Mouse (Mus musculus): ENCODE measurements around the gene Mustn1. TPM values are rescaled to one million over a fixed set of nuclear protein-coding genes. Genes with fewer than 3 reads are reported as not detected.

The Mustn1 gene
- polyA plus RNA-seq (2015; fragmentation: Nextera tagmentation; extraction: Ambion mirVana) = 1.7 and 2.3 TPM in 2 replicates

DNA sequence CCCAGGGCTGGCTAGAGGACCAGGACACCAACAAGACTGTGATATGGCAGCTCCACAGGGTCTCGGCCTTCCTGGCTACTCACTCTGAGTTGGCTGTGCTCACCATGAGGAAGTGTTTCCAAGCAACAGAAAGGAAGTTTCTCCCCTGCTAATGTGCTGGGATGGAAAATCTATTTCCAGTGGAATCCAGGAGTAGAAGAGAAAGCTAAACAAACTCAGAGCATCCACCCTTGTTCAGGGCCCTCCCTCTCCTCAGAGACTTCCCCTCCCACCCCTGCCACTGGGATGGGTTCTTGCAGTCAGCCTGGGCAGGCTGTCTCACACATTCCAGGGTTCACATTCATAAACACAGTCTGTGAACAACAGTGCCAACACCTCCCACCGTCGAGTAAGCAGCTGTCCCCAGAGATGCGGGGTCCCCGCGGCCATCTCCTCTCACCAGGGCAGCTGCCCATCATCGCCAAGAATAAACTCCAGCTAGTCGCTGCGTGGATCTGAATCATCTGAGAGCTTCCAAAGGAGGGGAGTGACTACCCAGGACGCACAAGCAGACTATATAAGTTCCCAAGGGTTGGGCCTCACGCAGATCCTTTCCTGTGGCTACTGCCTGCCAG, at the start of gene Mustn1:
Gene Mustn1, plus strand, starts transcription at position 243 of the 614 bp plus-strand sequence.
- H3K36me3 ChIP-seq (ENCODE audit: control insufficient read depth, insufficient read depth) = no peaks in the 10 kb centered on the region
- no peak within 1 kb of the TSS for H3K4me2 ChIP-seq (ENCODE audit: low read depth, low read length)
- H3K4me1 ChIP-seq (ENCODE audit: control insufficient read depth, low read depth, low read length) = peaks cover 24% of the 10 kb centered on the region
- 68% methylated on average over 11 of the region's 11 CpGs for WGBS (ENCODE audit: insufficient replicate concordance)
- H3K9ac ChIP-seq (ENCODE audit: low read depth, low read length) = no peak within 1 kb of the TSS
- no peak within 1 kb of the TSS for H3K27ac ChIP-seq (ENCODE audit: low read length)
- H3K9me3 ChIP-seq (replicated peaks; ENCODE audit: control insufficient read depth, low read length) = no peaks in the 10 kb centered on the region
- no peak for ATAC-seq (ENCODE audit: low read depth)
- H3K27me3 ChIP-seq (ENCODE audit: control insufficient read depth, insufficient read depth, low read depth, low read length) = no peaks in the 10 kb centered on the region
- no peak within 1 kb of the TSS for H3K4me3 ChIP-seq (ENCODE audit: low read depth, low read length)

DNA sequence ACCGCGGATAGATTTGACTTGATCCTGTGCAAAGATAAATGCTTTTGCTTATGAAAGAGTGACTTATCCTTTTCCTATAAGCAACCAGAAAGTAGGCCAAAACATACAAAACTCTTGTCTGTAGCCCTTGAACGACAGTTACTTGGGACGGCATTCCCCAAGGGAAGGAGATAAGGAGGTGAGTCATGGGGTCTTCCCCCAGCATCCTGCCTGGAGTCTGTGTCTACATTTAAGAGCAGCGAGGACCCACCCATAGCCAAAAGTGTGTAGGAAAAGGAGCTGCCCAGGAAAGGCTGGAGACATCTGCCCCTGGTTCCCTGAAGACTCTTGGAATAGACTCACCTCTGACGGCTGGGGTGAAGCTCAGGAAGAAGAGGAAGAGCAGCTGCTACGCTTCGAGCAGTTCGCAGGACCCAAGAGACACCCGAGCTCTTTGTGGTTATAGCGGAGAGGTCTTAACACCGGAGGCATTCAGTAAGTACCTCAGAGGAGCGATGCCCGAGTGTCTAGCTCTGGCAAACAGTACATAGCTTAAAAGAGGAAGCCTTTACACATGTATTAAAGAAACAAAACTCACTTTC, 41.5 kb upstream of the Mustn1 start:
- H3K4me1 ChIP-seq (ENCODE audit: control insufficient read depth, low read depth, low read length) = no peaks in the 10 kb centered on the region
- H3K27ac ChIP-seq (ENCODE audit: low read length) = no peak overlapping the region
- H3K36me3 ChIP-seq (ENCODE audit: control insufficient read depth, insufficient read depth) = no peaks in the 10 kb centered on the region
- no peak overlapping the region for H3K4me2 ChIP-seq (ENCODE audit: low read depth, low read length)
- no peak overlapping the region for H3K9ac ChIP-seq (ENCODE audit: low read depth, low read length)
- no peak overlapping the region for H3K4me3 ChIP-seq (ENCODE audit: low read depth, low read length)
- no peaks in the 10 kb centered on the region for H3K9me3 ChIP-seq (replicated peaks; ENCODE audit: control insufficient read depth, low read length)
- no peaks in the 10 kb centered on the region for H3K27me3 ChIP-seq (ENCODE audit: control insufficient read depth, insufficient read depth, low read depth, low read length)
- WGBS (ENCODE audit: insufficient replicate concordance) = 68% methylated on average over 14 of the region's 14 CpGs
- ATAC-seq (ENCODE audit: low read depth) = no peak

DNA sequence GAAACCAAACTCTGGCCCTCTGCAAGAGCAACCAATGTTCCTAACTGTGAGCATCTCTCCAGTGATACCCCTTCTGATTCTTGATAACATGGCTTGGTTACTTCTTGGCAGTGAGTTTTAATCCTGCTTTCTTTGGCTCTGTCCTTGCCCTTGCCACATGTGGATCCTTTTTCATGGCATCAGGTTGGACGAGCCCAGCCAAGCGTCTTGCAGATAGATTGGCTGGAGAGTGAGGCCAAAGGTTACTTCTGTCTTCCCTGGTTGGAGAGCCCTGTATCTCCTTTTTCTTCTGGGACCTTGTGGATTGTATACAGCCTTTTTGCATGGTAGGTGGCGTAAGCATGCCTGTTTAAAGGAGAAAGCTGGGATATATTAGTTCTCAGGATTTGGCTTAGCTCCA, 35.3 kb upstream of the Mustn1 start:
- H3K27ac ChIP-seq (ENCODE audit: low read length) = no peak overlapping the region
- no peaks in the 10 kb centered on the region for H3K36me3 ChIP-seq (ENCODE audit: control insufficient read depth, insufficient read depth)
- H3K4me3 ChIP-seq (ENCODE audit: low read depth, low read length) = no peak overlapping the region
- H3K9ac ChIP-seq (ENCODE audit: low read depth, low read length) = no peak overlapping the region
- 59% methylated on average over 3 of the region's 3 CpGs for WGBS (ENCODE audit: insufficient replicate concordance)
- H3K4me2 ChIP-seq (ENCODE audit: low read depth, low read length) = no peak overlapping the region
- H3K9me3 ChIP-seq (replicated peaks; ENCODE audit: control insufficient read depth, low read length) = no peaks in the 10 kb centered on the region
- H3K4me1 ChIP-seq (ENCODE audit: control insufficient read depth, low read depth, low read length) = no peaks in the 10 kb centered on the region
- no peak for ATAC-seq (ENCODE audit: low read depth)
- H3K27me3 ChIP-seq (ENCODE audit: control insufficient read depth, insufficient read depth, low read depth, low read length) = no peaks in the 10 kb centered on the region

DNA sequence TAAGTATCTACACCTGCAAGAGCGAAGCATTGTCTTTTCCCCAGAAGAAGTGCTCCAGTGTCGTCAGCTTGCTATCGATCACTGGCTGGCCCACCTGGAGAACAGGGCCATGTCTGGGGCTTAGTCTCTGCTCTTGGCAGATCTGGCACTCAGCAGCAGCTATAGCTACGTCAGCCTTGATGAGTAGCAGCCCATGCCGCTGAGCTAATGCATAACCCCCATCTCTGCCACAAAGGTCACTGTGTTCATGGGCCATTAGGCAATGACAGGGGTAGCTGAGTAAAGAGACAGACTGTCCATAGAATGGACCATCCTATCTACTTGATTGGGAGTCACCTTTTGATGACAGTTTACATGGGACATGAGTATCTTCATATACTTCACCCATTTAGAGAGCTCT, 28.5 kb upstream of the Mustn1 start:
- H3K9me3 ChIP-seq (replicated peaks; ENCODE audit: control insufficient read depth, low read length) = no peaks in the 10 kb centered on the region
- no peaks in the 10 kb centered on the region; the same call in 1 of the 2 replicates for H3K4me1 ChIP-seq (ENCODE audit: control insufficient read depth, low read depth, low read length)
- WGBS (ENCODE audit: insufficient replicate concordance) = 77% methylated on average over 5 of the region's 5 CpGs
- H3K4me2 ChIP-seq (ENCODE audit: low read depth, low read length) = no peak overlapping the region
- no peak overlapping the region for H3K4me3 ChIP-seq (ENCODE audit: low read depth, low read length)
- peak; percentile 71 for ATAC-seq (ENCODE audit: low read depth)
- no peak overlapping the region for H3K9ac ChIP-seq (ENCODE audit: low read depth, low read length)
- no peaks in the 10 kb centered on the region for H3K27me3 ChIP-seq (ENCODE audit: control insufficient read depth, insufficient read depth, low read depth, low read length)
- H3K27ac ChIP-seq (ENCODE audit: low read length) = no peak overlapping the region
- H3K36me3 ChIP-seq (ENCODE audit: control insufficient read depth, insufficient read depth) = no peaks in the 10 kb centered on the region

DNA sequence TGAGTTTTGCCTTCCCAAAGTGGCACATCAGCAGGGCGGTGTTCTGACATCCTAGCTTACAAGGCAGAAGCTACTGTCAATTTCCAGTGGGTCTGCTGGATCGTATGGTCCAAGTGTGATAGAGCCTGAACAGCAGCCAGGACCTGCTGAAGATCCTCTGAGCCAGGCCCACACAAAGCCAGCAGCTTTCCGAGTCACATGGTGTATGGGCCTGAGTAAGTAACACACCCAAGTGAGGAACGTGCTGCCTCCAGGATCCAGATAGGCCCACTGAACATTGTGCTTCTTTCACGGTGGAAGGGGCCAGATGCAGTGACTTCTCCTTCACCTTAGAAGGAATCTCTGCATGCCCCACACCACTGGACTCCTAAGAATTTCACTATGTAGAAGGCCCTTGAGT, 26.7 kb upstream of the Mustn1 start:
- ATAC-seq (ENCODE audit: low read depth) = no peak
- Histone ChIP-seq H3K27ac (ENCODE audit: low read length) (no peak overlapping the region), H3K36me3 (ENCODE audit: control insufficient read depth, insufficient read depth) (no peaks in the 10 kb centered on the region), H3K27me3 (ENCODE audit: control insufficient read depth, insufficient read depth, low read depth, low read length) (no peaks in the 10 kb centered on the region), H3K4me1 (ENCODE audit: control insufficient read depth, low read depth, low read length) (no peaks in the 10 kb centered on the region; the same call in 1 of the 2 replicates), H3K4me2 (ENCODE audit: low read depth, low read length) (no peak overlapping the region), H3K4me3 (ENCODE audit: low read depth, low read length) (no peak overlapping the region), H3K9ac (ENCODE audit: low read depth, low read length) (no peak overlapping the region), H3K9me3 (replicated peaks; ENCODE audit: control insufficient read depth, low read length) (no peaks in the 10 kb centered on the region)
- 74% methylated on average over 5 of the region's 5 CpGs for WGBS (ENCODE audit: insufficient replicate concordance)

DNA sequence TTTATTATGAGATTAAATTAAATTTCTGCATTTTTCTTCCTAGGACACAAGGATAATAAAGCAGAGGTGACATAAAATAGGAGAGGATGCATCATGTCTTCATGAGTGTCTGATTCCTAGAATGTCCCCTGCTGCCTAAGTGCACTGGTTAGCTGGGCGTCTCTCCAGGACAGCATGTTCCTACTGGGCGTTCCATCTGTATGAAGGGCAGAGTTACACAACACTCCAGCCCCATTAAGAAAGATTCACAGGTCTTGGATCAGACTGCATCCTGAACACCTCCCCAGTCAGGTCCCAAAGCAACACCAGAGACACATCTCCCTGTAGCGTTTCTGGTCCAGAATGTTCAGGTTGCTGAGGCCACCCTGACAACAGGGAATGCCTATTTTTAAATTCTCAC, 23.7 kb upstream of the Mustn1 start:
- Histone ChIP-seq H3K27me3 (ENCODE audit: control insufficient read depth, insufficient read depth, low read depth, low read length) (no peaks in the 10 kb centered on the region), H3K4me2 (ENCODE audit: low read depth, low read length) (no peak overlapping the region), H3K27ac (ENCODE audit: low read length) (no peak overlapping the region), H3K4me3 (ENCODE audit: low read depth, low read length) (no peak overlapping the region), H3K9me3 (replicated peaks; ENCODE audit: control insufficient read depth, low read length) (no peaks in the 10 kb centered on the region), H3K9ac (ENCODE audit: low read depth, low read length) (no peak overlapping the region), H3K4me1 (ENCODE audit: control insufficient read depth, low read depth, low read length) (no peaks in the 10 kb centered on the region; the same call in 1 of the 2 replicates), H3K36me3 (ENCODE audit: control insufficient read depth, insufficient read depth) (no peaks in the 10 kb centered on the region)
- 72% methylated on average over 3 of the region's 3 CpGs for WGBS (ENCODE audit: insufficient replicate concordance)
- ATAC-seq (ENCODE audit: low read depth) = no peak

DNA sequence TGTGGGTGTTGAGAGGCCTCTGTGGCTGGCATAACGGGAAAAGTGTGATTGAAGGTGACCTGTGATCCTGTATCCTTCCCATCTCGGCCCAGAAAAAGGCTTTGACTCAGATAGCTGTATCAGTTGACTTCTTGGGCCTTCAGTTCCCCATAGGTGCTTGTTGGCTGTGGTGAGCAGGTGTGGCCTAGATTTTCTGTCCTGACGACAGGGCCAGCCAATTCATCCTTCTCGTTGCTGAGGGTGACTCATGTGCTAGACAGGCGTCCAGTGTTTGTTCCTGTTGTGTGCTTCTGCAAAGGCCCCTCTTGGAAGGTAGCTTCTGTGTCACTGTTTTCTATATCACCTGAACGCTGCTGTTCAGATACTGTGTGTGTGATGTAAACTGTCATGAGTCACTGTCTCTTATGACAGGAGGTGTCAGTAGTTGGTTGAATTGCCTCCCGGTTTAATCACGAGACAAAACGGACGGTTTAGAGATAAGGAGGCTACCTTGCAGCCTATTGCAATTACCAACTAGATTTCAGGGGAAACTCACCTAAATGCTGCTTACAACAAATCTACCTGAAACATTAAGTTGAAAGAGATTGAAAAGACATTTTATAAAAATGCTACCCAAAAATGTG, 22.0 kb upstream of the Mustn1 start:
- Histone ChIP-seq H3K36me3 (ENCODE audit: control insufficient read depth, insufficient read depth) (no peaks in the 10 kb centered on the region), H3K4me2 (ENCODE audit: low read depth, low read length) (no peak overlapping the region), H3K27ac (ENCODE audit: low read length) (no peak overlapping the region), H3K9ac (ENCODE audit: low read depth, low read length) (no peak overlapping the region), H3K27me3 (ENCODE audit: control insufficient read depth, insufficient read depth, low read depth, low read length) (no peaks in the 10 kb centered on the region), H3K4me3 (ENCODE audit: low read depth, low read length) (no peak overlapping the region), H3K9me3 (replicated peaks; ENCODE audit: control insufficient read depth, low read length) (no peaks in the 10 kb centered on the region), H3K4me1 (ENCODE audit: control insufficient read depth, low read depth, low read length) (no peaks in the 10 kb centered on the region; the same call in 1 of the 2 replicates)
- 49% methylated on average over 10 of the region's 10 CpGs for WGBS (ENCODE audit: insufficient replicate concordance)
- no peak for ATAC-seq (ENCODE audit: low read depth)

DNA sequence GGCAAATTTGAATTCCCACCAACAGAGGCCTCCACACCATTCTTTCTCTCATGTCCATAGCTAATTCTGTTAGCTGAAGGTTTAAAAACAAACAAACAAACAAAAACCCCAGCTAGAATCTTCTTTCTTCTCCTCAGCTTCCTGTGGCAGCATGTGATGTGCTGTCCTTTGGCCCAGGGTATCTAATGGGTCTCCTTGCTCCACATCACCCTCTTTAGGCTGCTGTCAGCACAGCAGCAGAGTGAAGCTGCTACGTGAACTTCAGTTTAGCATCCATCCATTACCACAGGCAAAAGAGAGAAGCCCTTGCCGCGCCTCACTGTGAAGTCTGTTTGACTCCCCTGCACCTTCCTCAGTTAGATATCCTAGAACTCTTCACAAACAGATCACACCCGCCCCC, 21.0 kb upstream of the Mustn1 start:
- Histone ChIP-seq H3K9me3 (replicated peaks; ENCODE audit: control insufficient read depth, low read length) (no peaks in the 10 kb centered on the region), H3K4me2 (ENCODE audit: low read depth, low read length) (no peak overlapping the region), H3K27ac (ENCODE audit: low read length) (no peak overlapping the region), H3K4me1 (ENCODE audit: control insufficient read depth, low read depth, low read length) (no peaks in the 10 kb centered on the region; the same call in 1 of the 2 replicates), H3K9ac (ENCODE audit: low read depth, low read length) (no peak overlapping the region), H3K27me3 (ENCODE audit: control insufficient read depth, insufficient read depth, low read depth, low read length) (no peaks in the 10 kb centered on the region), H3K36me3 (ENCODE audit: control insufficient read depth, insufficient read depth) (no peaks in the 10 kb centered on the region), H3K4me3 (ENCODE audit: low read depth, low read length) (no peak overlapping the region)
- WGBS (ENCODE audit: insufficient replicate concordance) = 68% methylated on average over 4 of the region's 4 CpGs
- ATAC-seq (ENCODE audit: low read depth) = no peak
